Mouse (Mus musculus) CH12F3 (cell line): ENCODE results near the gene Carm1.
"Not testable (repeated sequence)": the region's sequence is repeated elsewhere in the genome, so short reads cannot be mapped to it uniquely, and the experiment has no call there.

ENCODE experiments used
- in situ Hi-C: fragments of 300-500 bp; cut with MboI; formaldehyde crosslinking; loops from 2 replicates; pipeline ENCODE4 v1.14.3; 2020; ENCODE audit warnings: low sequenced_read_pairs

Carm1 gene

GRCm38 (mm10) chr9:21574012-21574801, 27.5 kb downstream of the Carm1 start:
- in situ Hi-C loops: no loop called here

GRCm38 (mm10) chr9:21575253-21575652, 28.6 kb downstream of the Carm1 start:
- in situ Hi-C loops: no loop called here

GRCm38 (mm10) chr9:21576286-21576685, 29.6 kb downstream of the Carm1 start:
- in situ Hi-C loops: no loop called here

- in situ Hi-C loops: no loop called here
These were observed 31.5 kb downstream of the Carm1 start for GRCm38 (mm10) chr9:21578226-21578625.

GRCm38 (mm10) chr9:21585401-21585800, 38.7 kb downstream of the Carm1 start:
- in situ Hi-C loops: no loop called here

GRCm38 (mm10) chr9:21587678-21588349, 41.1 kb downstream of the Carm1 start:
- in situ Hi-C loops: no loop called here

- in situ Hi-C loops: no loop called here
These were observed 41.7 kb downstream of the Carm1 start for GRCm38 (mm10) chr9:21588350-21588749.

GRCm38 (mm10) chr9:21589538-21589937, 42.8 kb downstream of the Carm1 start:
- in situ Hi-C loops: no loop called here

- in situ Hi-C loops: no loop called here
These were observed 44.6 kb downstream of the Carm1 start for GRCm38 (mm10) chr9:21591127-21591830.

GRCm38 (mm10) chr9:21591831-21592702, 45.4 kb downstream of the Carm1 start:
- in situ Hi-C loops: no loop called here

- in situ Hi-C loops: no loop called here
These were observed 46.0 kb downstream of the Carm1 start, which contains the start of the genes Timm29 and Yipf2 for GRCm38 (mm10) chr9:21592703-21593121. TSS of gene Timm29 (plus strand) at chr9:21592722. TSS of gene Yipf2 (minus strand) at chr9:21592828.

GRCm38 (mm10) chr9:21593122-21593721, 46.5 kb downstream of the Carm1 start:
- in situ Hi-C loops: no loop called here

GRCm38 (mm10) chr9:21594350-21594749, 47.7 kb downstream of the Carm1 start:
- in situ Hi-C loops: not testable (repeated sequence)

GRCm38 (mm10) chr9:21594838-21595237, 48.1 kb downstream of the Carm1 start:
- in situ Hi-C loops: no loop called here

GRCm38 (mm10) chr9:21598198-21598597, 51.5 kb downstream of the Carm1 start:
- in situ Hi-C loops: no loop called here

- in situ Hi-C loops: no loop called here
These were observed 53.5 kb downstream of the Carm1 start for GRCm38 (mm10) chr9:21600186-21600585.

- in situ Hi-C loops: no loop called here
These were observed 54.4 kb downstream of the Carm1 start for GRCm38 (mm10) chr9:21601073-21601472.

- in situ Hi-C loops: no loop called here
These were observed 55.2 kb downstream of the Carm1 start for GRCm38 (mm10) chr9:21601722-21602399.

GRCm38 (mm10) chr9:21604119-21604518, 57.4 kb downstream of the Carm1 start:
- in situ Hi-C loops: no loop called here

- in situ Hi-C loops: no loop called here
These were observed 59.2 kb downstream of the Carm1 start for GRCm38 (mm10) chr9:21605865-21606264.
